Mouse (Mus musculus): Measurements from ENCODE around the gene Dmpk. TPM values are rescaled to one million over a fixed set of nuclear protein-coding genes. Genes with fewer than 3 reads are reported as not detected.

The Dmpk gene
- total and polyA plus RNA-seq, 3 experiments: 0.30 to 0.56 (median 0.36) TPM

- Histone ChIP-seq H3K27me3 (replicated peaks) (no peaks in the 10 kb centered on the region), H3K36me3 (replicated peaks in 1 of 2; ENCODE audit: control insufficient read depth in 1 of 2, insufficient read depth in 1 of 2, low read length in 1 of 2) (peaks cover 58 to 90% of the 10 kb centered on the region in 2 experiments), H3K4me1 (ENCODE audit: control insufficient read depth in 1 of 2, insufficient read depth in 2 of 2) (peaks cover 0 to 10% of the 10 kb centered on the region in 2 experiments; a peak in 1 of 4 replicates), H3K79me2 (replicated peaks; ENCODE audit: control insufficient read depth, extremely low read depth, insufficient read depth, poor library complexity, severe bottlenecking) (no peaks in the 10 kb centered on the region), H3K9ac (ENCODE audit: insufficient read depth, low read depth) (no peak overlapping the region), H3K4me3 (replicated peaks in 1 of 3; ENCODE audit: low read depth in 2 of 3, low read length in 2 of 3, poor library complexity in 1 of 3) (no peak overlapping the region), H3K4me2 (ENCODE audit: insufficient read depth, low read depth, poor library complexity, severe bottlenecking) (no peak overlapping the region), H3K9me3 (replicated peaks; ENCODE audit: low read length) (no peaks in the 10 kb centered on the region), H3K27ac (ENCODE audit: insufficient read depth, low read depth) (no peak overlapping the region)
- in situ Hi-C loops (cut with MboI; ENCODE audit: low pct_ligation_motif_present, low pct_unique_long_range_greater_than_20kb, low sequenced_read_pairs) (no loop called here), dilution Hi-C loops (cut with MboI; ENCODE audit: extremely low pct_ligation_motif_present, extremely low pct_unique_long_range_greater_than_20kb, low sequenced_read_pairs) (no loop called here)
- TF ChIP-seq TCF12 (IDR thresholded peaks at IDR 0.05; ENCODE audit: low read depth, low read length) (no peak), USF1 (IDR thresholded peaks at IDR 0.05; ENCODE audit: low read depth, low read length) (no peak), CHD1 (IDR thresholded peaks at IDR 0.05; ENCODE audit: low read depth, low read length) (no peak), POLR2A (IDR thresholded peaks at IDR 0.05; ENCODE audit: low read depth, low read length) (no peak), MAFK (IDR thresholded peaks at IDR 0.05; ENCODE audit: insufficient replicate concordance, low read length) (no peak), MAX (IDR thresholded peaks at IDR 0.05; ENCODE audit: low read length) (no peak), RCOR1 (conservative IDR thresholded peaks at IDR 0.05; ENCODE audit: low read depth, low read length) (no peak), ZKSCAN1 (IDR thresholded peaks at IDR 0.05; ENCODE audit: borderline replicate concordance, low read depth, low read length) (no peak), JUND (conservative IDR thresholded peaks at IDR 0.05; ENCODE audit: low read depth, low read length) (no peak), ETS1 (conservative IDR thresholded peaks at IDR 0.05; ENCODE audit: low read depth, low read length) (no peak), PAX5 (IDR thresholded peaks at IDR 0.05; ENCODE audit: low read length) (no peak), ZC3H11A (IDR thresholded peaks at IDR 0.05; ENCODE audit: low read depth, low read length) (no peak), JUN (IDR thresholded peaks at IDR 0.05; ENCODE audit: insufficient read depth, low read depth, low read length) (no peak)
- no peak for DNase-seq (ENCODE audit: extremely low read depth)
These were observed 28.9 kb upstream of the Dmpk start for GRCm38 (mm10) chr7:19054777-19055076.

- H3K36me3 ChIP-seq (replicated peaks in 1 of 2; ENCODE audit: control insufficient read depth in 1 of 2, insufficient read depth in 1 of 2, low read length in 1 of 2): peaks cover 54 to 87% of the 10 kb centered on the region in 2 experiments
These were observed 28.5 kb upstream of the Dmpk start for GRCm38 (mm10) chr7:19055108-19055507.

More at GRCm38 (mm10) chr7:19055108-19055507, 28.5 kb upstream of the Dmpk start:
- TF ChIP-seq HCFC1 (IDR thresholded peaks at IDR 0.05; ENCODE audit: low read depth, low read length) (no peak), NELFE (IDR thresholded peaks at IDR 0.05; ENCODE audit: low read depth, low read length) (no peak), MAZ (IDR thresholded peaks at IDR 0.05; ENCODE audit: low read depth, low read length) (no peak), E2F4 (IDR thresholded peaks at IDR 0.05; ENCODE audit: insufficient replicate concordance, low read depth, low read length) (no peak), POLR2A (IDR thresholded peaks at IDR 0.05; ENCODE audit: low read depth, low read length) (no peak), ZNF384 (IDR thresholded peaks at IDR 0.05; ENCODE audit: low read depth, low read length) (no peak), ELF1 (IDR thresholded peaks at IDR 0.05; ENCODE audit: low read depth, low read length) (no peak), MAFK (IDR thresholded peaks at IDR 0.05; ENCODE audit: insufficient replicate concordance, low read length) (no peak), SIN3A (IDR thresholded peaks at IDR 0.05; ENCODE audit: low read length) (no peak), NRF1 (IDR thresholded peaks at IDR 0.05; ENCODE audit: low read depth, low read length) (no peak), POLR2AphosphoS2 (IDR thresholded peaks at IDR 0.05; ENCODE audit: low read depth, low read length) (no peak), TCF12 (IDR thresholded peaks at IDR 0.05; ENCODE audit: low read depth, low read length) (no peak), UBTF (IDR thresholded peaks at IDR 0.05; ENCODE audit: low read depth, low read length) (no peak), CTCF (conservative IDR thresholded peaks at IDR 0.05 in 1 of 2, IDR thresholded peaks at IDR 0.05 in 1 of 2; ENCODE audit: low read depth in 2 of 2, low read length in 2 of 2) (no peak), PAX5 (IDR thresholded peaks at IDR 0.05; ENCODE audit: low read length) (no peak)
- Histone ChIP-seq H3K27me3 (replicated peaks) (no peaks in the 10 kb centered on the region), H3K27ac (ENCODE audit: insufficient read depth, low read depth) (no peak overlapping the region), H3K79me2 (replicated peaks; ENCODE audit: control insufficient read depth, extremely low read depth, insufficient read depth, poor library complexity, severe bottlenecking) (no peaks in the 10 kb centered on the region), H3K4me3 (replicated peaks in 1 of 3; ENCODE audit: low read depth in 2 of 3, low read length in 2 of 3, poor library complexity in 1 of 3) (no peak overlapping the region), H3K9ac (ENCODE audit: insufficient read depth, low read depth) (no peak overlapping the region), H3K4me2 (ENCODE audit: insufficient read depth, low read depth, poor library complexity, severe bottlenecking) (no peak overlapping the region), H3K4me1 (ENCODE audit: control insufficient read depth in 1 of 2, insufficient read depth in 2 of 2) (peaks cover 0 to 6% of the 10 kb centered on the region in 2 experiments; a peak in 1 of 4 replicates), H3K9me3 (replicated peaks; ENCODE audit: low read length) (no peaks in the 10 kb centered on the region)
- dilution Hi-C loops (cut with MboI; ENCODE audit: extremely low pct_ligation_motif_present, extremely low pct_unique_long_range_greater_than_20kb, low sequenced_read_pairs): no loop called here
- in situ Hi-C loops (cut with MboI; ENCODE audit: low pct_ligation_motif_present, low pct_unique_long_range_greater_than_20kb, low sequenced_read_pairs): no loop called here
- no peak for DNase-seq (ENCODE audit: extremely low read depth)

Measured in CH12.LX (cell line).